Mouse (Mus musculus): ENCODE results near the gene Rnf31. TPM values are rescaled to one million over a fixed set of nuclear protein-coding genes. Genes with fewer than 3 reads are reported as not detected.

The Rnf31 gene
- polyA plus RNA-seq, 1 experiment from 2014 or later: 27.2 TPM

GRCm38 (mm10) chr14:55592226-55592625 lies 718 bp downstream of the Rnf31 start:
- Histone ChIP-seq H3K27me3 (ENCODE audit: control insufficient read depth, insufficient read depth, low read depth, low read length) (no peaks in the 10 kb centered on the region), H3K4me3 (ENCODE audit: low read depth, low read length) (peak overlapping the region; percentile 91)
- 7% methylated on average over 16 of the region's 16 CpGs for WGBS

GRCm38 (mm10) chr14:55596036-55596690 lies 4.7 kb downstream of the Rnf31 start:
- H3K27me3 ChIP-seq (ENCODE audit: control insufficient read depth, insufficient read depth, low read depth, low read length): no peaks in the 10 kb centered on the region
- no peaks in the 10 kb centered on the region for H3K9me3 ChIP-seq (replicated peaks; ENCODE audit: control insufficient read depth, low read length, poor library complexity, severe bottlenecking)
- H3K4me3 ChIP-seq (ENCODE audit: low read depth, low read length): no peak overlapping the region
- no peak overlapping the region for H3K27ac ChIP-seq (ENCODE audit: low read length)
- no peak overlapping the region for H3K9ac ChIP-seq (ENCODE audit: low read depth, low read length)
- ATAC-seq: no peak
- H3K4me2 ChIP-seq (ENCODE audit: low read length): no peak overlapping the region
- peaks cover 44% of the 10 kb centered on the region for H3K36me3 ChIP-seq (ENCODE audit: control insufficient read depth, insufficient read depth, low read length)
- peaks cover 20% of the 10 kb centered on the region for H3K4me1 ChIP-seq (ENCODE audit: control insufficient read depth, insufficient read depth, low read length)
- WGBS: 69% methylated on average over 13 of the region's 13 CpGs

More at GRCm38 (mm10) chr14:55592226-55592625, 718 bp downstream of the Rnf31 start:
- peaks cover 21% of the 10 kb centered on the region for H3K36me3 ChIP-seq (ENCODE audit: control insufficient read depth, insufficient read depth, low read length)
- H3K27ac ChIP-seq (ENCODE audit: low read length): peak overlapping the region; percentile 91; the same call in 1 of the 2 replicates
- no peaks in the 10 kb centered on the region for H3K9me3 ChIP-seq (replicated peaks; ENCODE audit: control insufficient read depth, low read length, poor library complexity, severe bottlenecking)
- no peak for ATAC-seq
- peaks cover 26% of the 10 kb centered on the region for H3K4me1 ChIP-seq (ENCODE audit: control insufficient read depth, insufficient read depth, low read length)
- H3K9ac ChIP-seq (ENCODE audit: low read depth, low read length): peak overlapping the region; percentile 86
- peak overlapping the region; percentile 95 for H3K4me2 ChIP-seq (ENCODE audit: low read length)

GRCm38 (mm10) chr14:55598521-55599390 lies 7.2 kb downstream of the Rnf31 start:
- Histone ChIP-seq H3K4me1 (ENCODE audit: control insufficient read depth, insufficient read depth, low read length) (peaks cover 5% of the 10 kb centered on the region), H3K4me2 (ENCODE audit: low read length) (no peak overlapping the region), H3K27me3 (ENCODE audit: control insufficient read depth, insufficient read depth, low read depth, low read length) (no peaks in the 10 kb centered on the region), H3K4me3 (ENCODE audit: low read depth, low read length) (no peak overlapping the region), H3K9ac (ENCODE audit: low read depth, low read length) (no peak overlapping the region), H3K36me3 (ENCODE audit: control insufficient read depth, insufficient read depth, low read length) (peaks cover 59% of the 10 kb centered on the region), H3K9me3 (replicated peaks; ENCODE audit: control insufficient read depth, low read length, poor library complexity, severe bottlenecking) (no peaks in the 10 kb centered on the region), H3K27ac (ENCODE audit: low read length) (no peak overlapping the region)
- WGBS: 95% methylated on average over 21 of the region's 21 CpGs
- no peak for ATAC-seq

DNA sequence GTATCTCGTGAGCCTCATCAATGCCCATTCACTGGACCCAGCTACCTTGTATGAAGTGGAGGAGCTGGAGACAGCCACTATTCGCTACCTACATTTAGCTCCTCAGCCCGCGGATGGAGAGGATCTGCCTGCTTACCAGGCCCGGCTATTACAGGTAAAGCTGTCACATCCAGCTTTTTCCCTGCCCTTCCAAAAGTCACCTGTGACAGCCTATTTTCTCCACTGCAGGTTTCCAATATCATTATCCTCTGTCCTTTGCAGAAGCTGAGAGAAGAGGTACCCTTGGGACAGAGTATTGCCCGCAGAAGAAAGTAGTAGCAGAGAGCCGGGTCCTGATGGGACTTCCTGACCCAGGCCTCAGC lies 11.7 kb downstream of the Rnf31 start, which contains the start of gene Irf9:
Irf9 (plus strand) TSS at position 301 of the 362 bp plus-strand sequence.
- Histone ChIP-seq H3K4me3 (ENCODE audit: low read depth, low read length) (peak within 1 kb of the TSS; percentile 28), H3K27ac (ENCODE audit: low read length) (peak within 1 kb of the TSS; percentile 28; the same call in 1 of the 2 replicates), H3K4me2 (ENCODE audit: low read length) (peak within 1 kb of the TSS; percentile 50), H3K4me1 (ENCODE audit: control insufficient read depth, insufficient read depth, low read length) (peaks cover 7% of the 10 kb centered on the region; the same call in 1 of the 2 replicates), H3K9ac (ENCODE audit: low read depth, low read length) (peak within 1 kb of the TSS; percentile 41; the same call in 1 of the 2 replicates), H3K9me3 (replicated peaks; ENCODE audit: control insufficient read depth, low read length, poor library complexity, severe bottlenecking) (no peaks in the 10 kb centered on the region), H3K27me3 (ENCODE audit: control insufficient read depth, insufficient read depth, low read depth, low read length) (no peaks in the 10 kb centered on the region), H3K36me3 (ENCODE audit: control insufficient read depth, insufficient read depth, low read length) (peaks cover 51% of the 10 kb centered on the region)
- WGBS: 93% methylated on average over 7 of the region's 7 CpGs
- ATAC-seq: no peak; the same call in 1 of the 2 replicates

DNA sequence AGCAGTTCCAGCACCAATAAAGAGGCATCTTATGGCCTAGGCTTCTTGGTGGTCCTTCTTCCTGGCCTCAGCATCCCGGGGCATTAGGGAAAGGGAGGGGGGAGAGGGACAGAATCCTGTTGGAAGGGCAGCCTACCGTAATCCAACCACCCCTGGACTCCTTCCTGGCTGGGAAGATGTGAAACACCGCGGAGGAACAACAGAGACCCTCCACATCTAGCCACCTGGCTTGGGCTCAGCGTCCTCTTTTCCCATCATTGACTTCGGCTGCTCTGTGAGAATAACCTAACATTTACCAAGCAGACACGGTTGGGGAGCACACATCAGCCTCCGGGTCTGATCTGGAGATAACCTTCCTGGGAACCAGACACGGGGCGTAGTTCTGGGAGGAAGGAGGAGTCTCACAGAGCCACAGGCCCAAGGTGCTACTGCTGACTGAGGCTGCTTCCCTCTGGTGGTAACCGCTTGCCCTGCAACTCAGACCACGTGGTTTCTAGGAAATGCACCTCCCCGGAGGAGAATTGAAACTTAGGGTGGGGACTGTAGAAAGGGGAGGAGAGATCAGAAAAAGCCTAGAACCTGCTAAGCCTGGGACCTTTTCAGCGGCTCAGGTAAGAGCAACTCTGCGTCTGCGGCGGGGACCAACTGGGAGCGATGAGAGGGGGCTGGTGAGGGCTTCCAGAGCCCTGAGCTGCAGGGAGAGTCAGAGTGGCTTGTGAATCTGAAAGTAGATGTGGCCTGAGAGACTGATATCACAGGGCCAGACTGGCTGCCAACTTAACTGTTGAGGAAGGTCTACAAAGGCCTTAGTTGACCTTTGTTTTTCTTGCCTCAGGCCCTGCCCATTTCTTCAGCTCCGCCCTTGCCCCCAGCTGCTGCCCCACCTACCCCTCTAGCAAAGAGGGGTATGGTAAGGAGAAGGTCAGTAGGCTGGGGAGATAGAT lies 12.4 kb downstream of the Rnf31 start:
- H3K4me3 ChIP-seq (ENCODE audit: low read depth, low read length): peak overlapping the region; percentile 28
- H3K4me1 ChIP-seq (ENCODE audit: control insufficient read depth, insufficient read depth, low read length): peaks cover 7% of the 10 kb centered on the region; the same call in 1 of the 2 replicates
- H3K27ac ChIP-seq (ENCODE audit: low read length): peak overlapping the region; percentile 28; the same call in 1 of the 2 replicates
- ATAC-seq: peak; percentile 88
- peak overlapping the region; percentile 50 for H3K4me2 ChIP-seq (ENCODE audit: low read length)
- H3K9me3 ChIP-seq (replicated peaks; ENCODE audit: control insufficient read depth, low read length, poor library complexity, severe bottlenecking): no peaks in the 10 kb centered on the region
- 23% methylated on average over 19 of the region's 19 CpGs for WGBS
- H3K9ac ChIP-seq (ENCODE audit: low read depth, low read length): peak overlapping the region; percentile 41; the same call in 1 of the 2 replicates
- H3K27me3 ChIP-seq (ENCODE audit: control insufficient read depth, insufficient read depth, low read depth, low read length): no peaks in the 10 kb centered on the region
- H3K36me3 ChIP-seq (ENCODE audit: control insufficient read depth, insufficient read depth, low read length): peaks cover 45% of the 10 kb centered on the region

DNA sequence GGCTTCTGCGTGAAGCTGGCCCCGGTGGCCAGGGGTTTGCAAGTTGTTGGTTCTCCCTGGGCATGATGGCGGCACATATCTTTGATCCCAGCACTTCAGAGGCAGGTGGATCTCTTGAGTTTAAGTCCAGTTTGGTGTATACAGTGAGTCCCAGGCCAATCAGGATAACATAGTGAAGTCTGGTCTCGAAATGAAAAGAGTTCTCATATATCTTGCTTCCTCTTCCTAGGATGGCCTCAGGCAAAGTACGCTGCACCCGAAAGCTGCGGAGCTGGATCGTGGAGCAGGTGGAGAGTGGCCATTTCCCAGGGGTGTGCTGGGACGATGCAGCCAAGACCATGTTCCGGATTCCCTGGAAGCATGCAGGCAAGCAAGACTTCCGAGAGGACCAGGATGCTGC lies 13.3 kb downstream of the Rnf31 start:
- H3K4me2 ChIP-seq (ENCODE audit: low read length): no peak overlapping the region
- no peak overlapping the region for H3K27ac ChIP-seq (ENCODE audit: low read length)
- H3K36me3 ChIP-seq (ENCODE audit: control insufficient read depth, insufficient read depth, low read length): peaks cover 43% of the 10 kb centered on the region
- H3K27me3 ChIP-seq (ENCODE audit: control insufficient read depth, insufficient read depth, low read depth, low read length): no peaks in the 10 kb centered on the region
- no peak overlapping the region for H3K9ac ChIP-seq (ENCODE audit: low read depth, low read length)
- 94% methylated on average over 11 of the region's 11 CpGs for WGBS
- H3K4me3 ChIP-seq (ENCODE audit: low read depth, low read length): no peak overlapping the region
- ATAC-seq: no peak
- peaks cover 7% of the 10 kb centered on the region; the same call in 1 of the 2 replicates for H3K4me1 ChIP-seq (ENCODE audit: control insufficient read depth, insufficient read depth, low read length)
- H3K9me3 ChIP-seq (replicated peaks; ENCODE audit: control insufficient read depth, low read length, poor library complexity, severe bottlenecking): no peaks in the 10 kb centered on the region

DNA sequence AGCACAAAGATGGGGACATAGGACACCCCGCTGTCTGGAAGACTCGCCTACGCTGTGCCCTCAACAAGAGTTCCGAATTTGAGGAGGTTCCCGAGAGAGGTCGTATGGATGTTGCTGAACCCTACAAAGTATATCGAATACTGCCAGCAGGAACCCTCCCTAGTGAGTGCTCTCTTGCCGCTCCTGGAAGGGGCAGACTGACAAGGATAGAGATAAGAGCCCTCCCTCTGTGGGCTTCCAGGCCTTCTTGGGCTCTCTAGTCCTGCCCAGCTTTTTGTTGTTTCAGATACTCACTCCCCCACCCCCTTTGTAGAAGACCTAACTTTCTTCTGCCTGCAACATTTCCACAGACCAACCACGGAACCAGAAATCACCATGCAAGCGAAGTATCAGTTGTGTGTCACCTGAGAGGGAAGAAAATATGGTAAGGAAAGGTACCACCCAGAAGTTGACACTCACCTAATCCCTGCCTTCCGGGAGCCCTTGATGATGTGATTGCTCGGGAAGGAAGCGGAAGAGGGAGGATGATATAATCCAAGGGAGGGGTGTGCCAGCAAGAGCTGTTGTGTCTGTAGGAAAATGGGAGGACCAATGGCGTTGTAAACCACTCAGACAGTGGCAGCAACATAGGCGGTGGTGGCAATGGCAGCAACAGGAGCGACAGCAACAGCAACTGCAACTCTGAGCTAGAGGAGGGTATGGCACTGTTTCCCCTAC lies 14.4 kb downstream of the Rnf31 start:
- H3K27me3 ChIP-seq (ENCODE audit: control insufficient read depth, insufficient read depth, low read depth, low read length): no peaks in the 10 kb centered on the region
- peaks cover 7% of the 10 kb centered on the region; the same call in 1 of the 2 replicates for H3K4me1 ChIP-seq (ENCODE audit: control insufficient read depth, insufficient read depth, low read length)
- peaks cover 38% of the 10 kb centered on the region for H3K36me3 ChIP-seq (ENCODE audit: control insufficient read depth, insufficient read depth, low read length)
- H3K9ac ChIP-seq (ENCODE audit: low read depth, low read length): no peak overlapping the region
- H3K9me3 ChIP-seq (replicated peaks; ENCODE audit: control insufficient read depth, low read length, poor library complexity, severe bottlenecking): no peaks in the 10 kb centered on the region
- ATAC-seq: no peak
- H3K4me3 ChIP-seq (ENCODE audit: low read depth, low read length): no peak overlapping the region
- no peak overlapping the region for H3K4me2 ChIP-seq (ENCODE audit: low read length)
- H3K27ac ChIP-seq (ENCODE audit: low read length): no peak overlapping the region
- WGBS: 97% methylated on average over 16 of the region's 16 CpGs

DNA sequence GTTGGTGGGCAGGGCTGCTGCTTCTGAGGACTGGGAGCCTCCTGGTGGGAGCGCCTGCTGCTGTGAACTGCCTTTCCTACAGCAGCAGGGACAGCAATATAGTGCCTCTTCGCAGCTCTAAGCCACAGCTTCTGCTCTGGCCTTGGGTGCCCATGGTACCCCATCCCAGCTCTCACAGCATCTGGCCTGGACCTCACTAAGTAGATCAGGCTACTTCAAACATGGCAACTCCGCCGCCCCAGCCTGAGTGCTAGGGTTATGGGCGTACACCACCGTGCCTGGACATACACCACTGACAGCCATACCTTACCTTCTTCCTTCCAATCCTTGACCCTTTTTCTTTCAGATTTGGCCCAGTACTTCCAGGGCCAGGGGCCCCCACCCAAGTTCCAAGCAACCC lies 16.8 kb downstream of the Rnf31 start:
- H3K4me2 ChIP-seq (ENCODE audit: low read length): no peak overlapping the region
- H3K4me3 ChIP-seq (ENCODE audit: low read depth, low read length): no peak overlapping the region
- H3K4me1 ChIP-seq (ENCODE audit: control insufficient read depth, insufficient read depth, low read length): peaks cover 7% of the 10 kb centered on the region; the same call in 1 of the 2 replicates
- 96% methylated on average over 6 of the region's 6 CpGs for WGBS
- no peaks in the 10 kb centered on the region for H3K27me3 ChIP-seq (ENCODE audit: control insufficient read depth, insufficient read depth, low read depth, low read length)
- no peak for ATAC-seq
- no peak overlapping the region for H3K9ac ChIP-seq (ENCODE audit: low read depth, low read length)
- no peaks in the 10 kb centered on the region for H3K9me3 ChIP-seq (replicated peaks; ENCODE audit: control insufficient read depth, low read length, poor library complexity, severe bottlenecking)
- peaks cover 24% of the 10 kb centered on the region for H3K36me3 ChIP-seq (ENCODE audit: control insufficient read depth, insufficient read depth, low read length)
- H3K27ac ChIP-seq (ENCODE audit: low read length): no peak overlapping the region
